Mouse (Mus musculus) ES-Bruce4 (cell line): Measurements from ENCODE around the gene Bahd1. TPM values are rescaled to one million over a fixed set of nuclear protein-coding genes. Genes with fewer than 3 reads are reported as not detected.

ENCODE experiments used
- H3K27ac ChIP-seq: 2 replicates; pipeline ENCODE4 v1.5.1; 2012; ENCODE audit warnings: low read length, inconsistent platforms; ENCODE audit not compliant: insufficient read depth
- H3K27me3 ChIP-seq: 2 replicates; pipeline ENCODE4 v1.6.1; 2012; ENCODE audit warnings: mild to moderate bottlenecking, low read length, inconsistent platforms; ENCODE audit not compliant: control insufficient read depth, poor library complexity, insufficient read depth, severe bottlenecking
- H3K36me3 ChIP-seq: 2 replicates; pipeline ENCODE4 v1.6.1; 2012; ENCODE audit warnings: inconsistent platforms, mild to moderate bottlenecking, low read length, moderate library complexity; ENCODE audit not compliant: control insufficient read depth, poor library complexity, insufficient read depth, severe bottlenecking
- H3K4me1 ChIP-seq: one replicate; pipeline ENCODE4 v1.8.1; 2011; ENCODE audit warnings: low read length; ENCODE audit not compliant: control insufficient read depth, insufficient read depth
- H3K4me3 ChIP-seq: 2 replicates; pipeline ENCODE4 v1.5.1; 2011; ENCODE audit warnings: low read depth, mild to moderate bottlenecking, low read length
- H3K9ac ChIP-seq: 2 replicates; pipeline ENCODE4 v1.6.1; 2012; ENCODE audit warnings: low read depth, mild to moderate bottlenecking, inconsistent platforms; ENCODE audit not compliant: poor library complexity, severe bottlenecking
- H3K9me3 ChIP-seq: replicated peaks from 2 replicates; pipeline ENCODE4 v1.6.1; 2012; ENCODE audit warnings: mild to moderate bottlenecking, low read length, inconsistent platforms; ENCODE audit not compliant: control insufficient read depth, poor library complexity, insufficient read depth, severe bottlenecking
- CTCF ChIP-seq: IDR thresholded peaks from one replicate; pipeline ENCODE4 v1.8.1; 2011; ENCODE audit warnings: low read depth, low read length
- EP300 ChIP-seq: IDR thresholded peaks from 2 replicates; pipeline ENCODE4 v1.6.1; 2011; ENCODE audit warnings: low read depth, low read length; ENCODE audit not compliant: insufficient read depth
- POLR2A ChIP-seq: IDR thresholded peaks from one replicate; pipeline ENCODE4 v1.8.1; 2011; ENCODE audit warnings: low read length; ENCODE audit not compliant: insufficient read depth
- polyA plus RNA-seq: library from polyadenylated mRNA; stranded (reverse); fragments of >200 nt; gene quantifications from 2 replicates; pipeline ENCODE4 v1.2.4, GENCODE M21; 2011; ENCODE audit warnings: low read depth; ENCODE audit not compliant: missing spikeins, insufficient read depth, insufficient read length

Bahd1 gene
- polyA plus RNA-seq, 1 experiment = 12.2 TPM

- TF ChIP-seq CTCF (peak; percentile 93), POLR2A (no peak)
- Histone ChIP-seq H3K4me3 (peak overlapping the region; percentile 75), H3K36me3 (no peaks in the 10 kb centered on the region), H3K27me3 (no peaks in the 10 kb centered on the region), H3K9ac (peak overlapping the region; percentile 31; the same call in 1 of the 2 replicates), H3K9me3 (no peaks in the 10 kb centered on the region), H3K4me1 (no peaks in the 10 kb centered on the region), H3K27ac (no peak overlapping the region)
These were observed 17.1 kb upstream of the Bahd1 start for GRCm38 (mm10) chr2:118882840-118883679.

DNA sequence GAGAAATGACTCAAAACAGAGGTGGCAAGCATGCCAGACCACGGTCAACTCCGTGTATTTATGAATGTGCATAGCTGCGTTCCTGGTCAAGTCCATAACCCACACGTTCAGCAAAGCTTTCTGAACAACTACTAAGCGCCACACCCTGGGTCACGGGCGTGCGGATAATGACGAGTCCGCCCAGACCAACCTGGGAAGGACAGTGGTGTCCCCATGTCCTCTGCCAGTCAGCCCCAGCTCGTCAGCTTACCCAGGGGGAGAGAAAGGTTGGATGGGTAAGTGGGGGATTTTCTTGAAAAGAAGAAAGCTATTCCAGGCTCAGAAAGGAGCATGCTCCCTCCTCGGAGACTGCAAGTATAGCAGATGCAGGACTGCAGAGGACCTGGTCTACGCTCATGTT is 12.7 kb upstream of the Bahd1 start:
- TF ChIP-seq EP300 (no peak), CTCF (no peak), POLR2A (no peak)
- Histone ChIP-seq H3K4me3 (no peak overlapping the region), H3K9ac (no peak overlapping the region), H3K27me3 (no peaks in the 10 kb centered on the region), H3K36me3 (no peaks in the 10 kb centered on the region), H3K9me3 (no peaks in the 10 kb centered on the region), H3K4me1 (no peaks in the 10 kb centered on the region), H3K27ac (no peak overlapping the region)

- Histone ChIP-seq H3K36me3 (no peaks in the 10 kb centered on the region), H3K27me3 (no peaks in the 10 kb centered on the region), H3K27ac (no peak overlapping the region), H3K4me1 (no peaks in the 10 kb centered on the region), H3K4me3 (no peak overlapping the region), H3K9me3 (no peaks in the 10 kb centered on the region), H3K9ac (no peak overlapping the region)
- no peak for TF ChIP-seq EP300
- TF ChIP-seq POLR2A = no peak
- TF ChIP-seq CTCF = no peak
These were observed 12.2 kb upstream of the Bahd1 start for GRCm38 (mm10) chr2:118887845-118888548.

- H3K4me3 ChIP-seq = no peak overlapping the region
- H3K4me1 ChIP-seq = no peaks in the 10 kb centered on the region
- H3K36me3 ChIP-seq = no peaks in the 10 kb centered on the region
- H3K9me3 ChIP-seq = no peaks in the 10 kb centered on the region
- H3K27me3 ChIP-seq = peaks cover 10% of the 10 kb centered on the region; the same call in 1 of the 2 replicates
- TF ChIP-seq POLR2A = no peak
- no peak for TF ChIP-seq CTCF
- TF ChIP-seq EP300 = no peak
- H3K27ac ChIP-seq = no peak overlapping the region
- H3K9ac ChIP-seq = no peak overlapping the region
These were observed 9.0 kb upstream of the Bahd1 start for GRCm38 (mm10) chr2:118891173-118891572.

DNA sequence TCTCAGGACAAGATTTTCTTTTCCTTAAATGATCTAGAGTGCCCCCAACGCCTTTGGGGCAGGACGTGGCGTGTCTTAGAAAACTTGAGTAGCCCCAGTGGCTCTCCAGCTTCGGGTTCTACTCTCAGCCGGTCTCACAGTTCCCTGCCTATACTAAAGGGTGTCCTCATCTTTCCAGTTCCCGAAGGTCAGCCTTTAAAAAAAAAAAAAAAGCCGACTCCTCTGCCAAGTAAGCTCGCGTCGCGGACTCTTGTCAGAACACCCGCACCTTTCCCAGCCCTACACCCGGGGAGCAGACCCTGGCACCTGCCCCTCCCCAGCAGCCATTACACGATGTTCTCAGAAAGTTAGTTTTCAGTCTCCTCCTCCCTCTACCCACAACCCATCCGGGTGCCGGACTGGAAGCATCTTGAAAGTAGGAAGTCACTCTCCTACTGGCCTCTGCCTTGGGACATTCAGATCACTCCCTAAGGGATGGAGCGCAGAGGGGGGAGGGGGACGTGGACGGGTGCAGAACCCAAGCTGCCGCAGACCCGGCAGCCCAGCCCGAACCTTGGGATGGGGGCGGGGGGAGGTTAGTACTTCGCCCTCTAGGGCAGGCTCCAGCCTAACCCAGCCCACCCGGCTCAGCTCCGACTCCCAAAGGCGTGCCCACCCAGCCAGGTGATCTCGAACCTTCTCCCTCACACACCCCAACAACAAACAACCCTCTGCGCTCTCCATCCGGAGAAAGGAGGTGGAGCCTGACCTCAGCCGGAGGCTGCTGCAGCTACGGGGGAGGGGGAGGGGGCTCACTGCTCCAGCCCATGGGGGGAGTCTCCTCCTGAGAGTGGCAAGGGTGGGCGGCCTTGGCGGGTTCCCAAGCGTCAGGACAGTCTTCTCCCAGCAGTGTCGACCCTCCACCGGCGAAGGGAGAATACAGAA is 3.9 kb upstream of the Bahd1 start:
- H3K27ac ChIP-seq = no peak overlapping the region
- TF ChIP-seq CTCF (no peak), EP300 (no peak), POLR2A (no peak)
- no peaks in the 10 kb centered on the region for H3K4me1 ChIP-seq
- H3K27me3 ChIP-seq = peaks cover 12% of the 10 kb centered on the region; the same call in 1 of the 2 replicates
- H3K9ac ChIP-seq = peak overlapping the region; percentile 30
- no peaks in the 10 kb centered on the region for H3K36me3 ChIP-seq
- H3K9me3 ChIP-seq = no peaks in the 10 kb centered on the region
- H3K4me3 ChIP-seq = peak overlapping the region; percentile 73

- no peaks in the 10 kb centered on the region for H3K36me3 ChIP-seq
- H3K27me3 ChIP-seq = peaks cover 12% of the 10 kb centered on the region; the same call in 1 of the 2 replicates
- no peak for TF ChIP-seq POLR2A
- no peak for TF ChIP-seq EP300
- TF ChIP-seq CTCF = no peak
- H3K4me3 ChIP-seq = peak overlapping the region; percentile 73
- H3K27ac ChIP-seq = no peak overlapping the region
- no peaks in the 10 kb centered on the region for H3K9me3 ChIP-seq
- H3K9ac ChIP-seq = peak overlapping the region; percentile 30
- no peaks in the 10 kb centered on the region for H3K4me1 ChIP-seq
These were observed 3.3 kb upstream of the Bahd1 start for GRCm38 (mm10) chr2:118896914-118897291.
